Mouse (Mus musculus): ENCODE data around the gene Zfp275. TPM values are rescaled to one million over a fixed set of nuclear protein-coding genes. Genes with fewer than 3 reads are reported as not detected.
"Not testable (repeated sequence)": the region's sequence is repeated elsewhere in the genome, so short reads cannot be mapped to it uniquely, and the experiment has no call there.

Zfp275 gene
- polyA plus RNA-seq (2015; fragmentation: Nextera tagmentation; extraction: Ambion mirVana) = 17.2 and 17.7 TPM in 2 replicates

GRCm38 (mm10) chrX:73342483-73342895, at the start of gene Zfp275:
TSS of gene Zfp275 (plus strand) at chrX:73342621.
- Histone ChIP-seq H3K4me1 (no peaks in the 10 kb centered on the region), H3K9ac (peak within 1 kb of the TSS; percentile 44; the same call in 1 of the 2 replicates), H3K36me3 (no peaks in the 10 kb centered on the region), H3K4me2 (replicated peaks) (peak within 1 kb of the TSS; percentile 46), H3K4me3 (replicated peaks) (peak within 1 kb of the TSS; percentile 59), H3K27ac (replicated peaks) (peak within 1 kb of the TSS; percentile 73), H3K27me3 (peaks cover 6% of the 10 kb centered on the region; the same call in 1 of the 2 replicates), H3K9me3 (replicated peaks) (no peaks in the 10 kb centered on the region)
- ATAC-seq (ENCODE audit: insufficient number of reproducible peaks, low FRiP score, low TSS enrichment, low read depth) = peak; percentile 93
- 18% methylated on average over 34 of the region's 37 CpGs for WGBS

GRCm38 (mm10) chrX:73292876-73293275, 49.5 kb upstream of the Zfp275 start, which contains the start of the genes Xlr5a and Xlr5c:
TSS of gene Xlr5a (minus strand) at chrX:73292976.
TSS of gene Xlr5c (minus strand) at chrX:73292976.
- WGBS = 89% methylated on average over 15 of the region's 17 CpGs
- not testable (repeated sequence) for H3K27me3 ChIP-seq; H3K9ac ChIP-seq; H3K27ac ChIP-seq (replicated peaks); H3K4me3 ChIP-seq (replicated peaks); H3K9me3 ChIP-seq (replicated peaks); H3K4me2 ChIP-seq (replicated peaks); H3K36me3 ChIP-seq; H3K4me1 ChIP-seq; ATAC-seq (ENCODE audit: insufficient number of reproducible peaks, low FRiP score, low TSS enrichment, low read depth)

- ATAC-seq (ENCODE audit: insufficient number of reproducible peaks, low FRiP score, low TSS enrichment, low read depth); H3K27me3 ChIP-seq; H3K36me3 ChIP-seq; H3K27ac ChIP-seq (replicated peaks); H3K9ac ChIP-seq; H3K4me2 ChIP-seq (replicated peaks); H3K4me3 ChIP-seq (replicated peaks); H3K9me3 ChIP-seq (replicated peaks); H3K4me1 ChIP-seq: not testable (repeated sequence)
- 70% methylated on average over 10 of the region's 10 CpGs for WGBS
These were observed 46.7 kb upstream of the Zfp275 start for GRCm38 (mm10) chrX:73295745-73296144.

DNA sequence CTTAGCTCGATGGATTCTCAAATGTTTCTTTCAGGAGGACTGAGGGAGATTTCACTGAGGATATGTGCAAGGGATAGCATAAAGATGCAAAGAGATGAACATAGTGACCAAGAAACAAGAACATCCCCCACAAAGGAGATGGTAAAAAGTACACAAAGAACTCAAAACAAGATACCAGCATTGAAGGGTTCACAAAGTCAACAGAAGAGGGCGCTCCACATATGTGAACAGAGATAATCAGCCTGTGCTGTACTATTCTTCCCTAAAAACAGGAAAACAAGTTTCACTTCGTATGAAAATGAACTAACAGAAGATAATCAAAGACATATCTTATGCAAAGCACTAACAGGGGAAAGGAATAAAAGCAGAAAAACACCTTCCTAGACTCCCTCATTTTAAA, 29.9 kb upstream of the Zfp275 start:
- Histone ChIP-seq H3K27ac (replicated peaks) (no peak overlapping the region), H3K4me3 (replicated peaks) (no peak overlapping the region), H3K9ac (no peak overlapping the region), H3K27me3 (no peaks in the 10 kb centered on the region), H3K9me3 (replicated peaks) (no peaks in the 10 kb centered on the region), H3K4me2 (replicated peaks) (no peak overlapping the region), H3K4me1 (no peaks in the 10 kb centered on the region), H3K36me3 (no peaks in the 10 kb centered on the region)
- 44% methylated on average over 3 of the region's 3 CpGs for WGBS
- ATAC-seq (ENCODE audit: insufficient number of reproducible peaks, low FRiP score, low TSS enrichment, low read depth) = no peak

- Histone ChIP-seq H3K4me1 (no peaks in the 10 kb centered on the region), H3K9ac (no peak overlapping the region), H3K27ac (replicated peaks) (no peak overlapping the region), H3K36me3 (no peaks in the 10 kb centered on the region), H3K27me3 (no peaks in the 10 kb centered on the region), H3K9me3 (replicated peaks) (no peaks in the 10 kb centered on the region), H3K4me2 (replicated peaks) (no peak overlapping the region), H3K4me3 (replicated peaks) (no peak overlapping the region)
- 61% methylated on average over 3 of the region's 3 CpGs for WGBS
- no peak for ATAC-seq (ENCODE audit: insufficient number of reproducible peaks, low FRiP score, low TSS enrichment, low read depth)
These were observed 21.4 kb upstream of the Zfp275 start for GRCm38 (mm10) chrX:73321029-73321428.

DNA sequence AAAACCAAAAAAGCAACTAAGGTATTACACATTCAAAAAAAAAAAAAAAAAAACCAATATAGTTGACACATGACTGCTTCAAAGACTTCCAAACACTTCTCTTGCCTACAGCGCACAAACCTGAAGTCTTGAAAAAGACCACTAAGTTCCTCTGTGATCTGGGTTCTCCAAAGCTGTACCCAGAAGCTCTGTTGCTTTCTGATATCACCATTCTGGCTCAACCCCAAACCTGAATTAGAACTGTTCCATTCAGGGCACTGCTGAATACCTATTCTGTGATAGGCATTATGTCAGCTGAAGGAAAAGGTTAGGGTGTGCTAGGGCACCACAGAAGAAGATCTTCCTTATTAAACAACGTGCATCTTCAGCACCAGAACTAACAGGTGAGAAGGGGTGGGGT, 15.2 kb upstream of the Zfp275 start:
- H3K9me3 ChIP-seq (replicated peaks) = no peaks in the 10 kb centered on the region
- H3K27ac ChIP-seq (replicated peaks) = no peak overlapping the region
- H3K4me2 ChIP-seq (replicated peaks) = no peak overlapping the region
- no peaks in the 10 kb centered on the region for H3K4me1 ChIP-seq
- no peaks in the 10 kb centered on the region for H3K36me3 ChIP-seq
- ATAC-seq (ENCODE audit: insufficient number of reproducible peaks, low FRiP score, low TSS enrichment, low read depth) = no peak
- peaks cover 4% of the 10 kb centered on the region; the same call in 1 of the 2 replicates for H3K27me3 ChIP-seq
- H3K9ac ChIP-seq = no peak overlapping the region
- 74% methylated on average over 2 of the region's 2 CpGs for WGBS
- no peak overlapping the region for H3K4me3 ChIP-seq (replicated peaks)

GRCm38 (mm10) chrX:73333548-73333947, 8.9 kb upstream of the Zfp275 start:
- Histone ChIP-seq H3K36me3 (no peaks in the 10 kb centered on the region), H3K4me3 (replicated peaks) (no peak overlapping the region)

DNA sequence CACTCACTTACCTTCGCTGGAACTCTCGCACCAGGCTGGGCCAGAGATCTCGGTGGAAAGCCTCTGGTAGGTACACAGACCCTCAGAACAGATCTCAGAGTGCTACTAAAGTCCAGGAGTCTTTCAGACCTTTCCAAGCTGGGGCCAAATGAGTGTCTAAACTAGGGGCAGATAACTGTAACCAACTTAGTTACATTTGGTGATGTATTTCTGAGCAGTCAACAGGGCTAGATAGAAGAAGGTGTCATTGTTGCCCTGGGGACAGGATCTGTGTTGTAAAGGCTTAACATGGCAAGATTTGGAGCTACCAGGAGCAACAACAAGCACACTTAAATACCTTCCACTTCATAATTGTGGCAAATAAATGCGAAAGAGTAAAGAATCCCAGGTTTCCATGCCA, 5.7 kb upstream of the Zfp275 start, which contains the start of gene Gm45015:
Gm45015 (minus strand) TSS at position 101 of the 400 bp plus-strand sequence.
- no peaks in the 10 kb centered on the region for H3K4me1 ChIP-seq
- no peaks in the 10 kb centered on the region for H3K27me3 ChIP-seq
- H3K27ac ChIP-seq (replicated peaks) = no peak within 1 kb of the TSS
- no peak within 1 kb of the TSS for H3K4me3 ChIP-seq (replicated peaks)
- no peak within 1 kb of the TSS for H3K9ac ChIP-seq
- no peaks in the 10 kb centered on the region for H3K9me3 ChIP-seq (replicated peaks)
- ATAC-seq (ENCODE audit: insufficient number of reproducible peaks, low FRiP score, low TSS enrichment, low read depth) = no peak
- WGBS = 84% methylated on average over 4 of the region's 4 CpGs
- H3K36me3 ChIP-seq = no peaks in the 10 kb centered on the region
- H3K4me2 ChIP-seq (replicated peaks) = no peak within 1 kb of the TSS

More at GRCm38 (mm10) chrX:73333548-73333947, 8.9 kb upstream of the Zfp275 start:
- no peaks in the 10 kb centered on the region for H3K9me3 ChIP-seq (replicated peaks)
- H3K4me2 ChIP-seq (replicated peaks) = no peak overlapping the region
- ATAC-seq (ENCODE audit: insufficient number of reproducible peaks, low FRiP score, low TSS enrichment, low read depth) = no peak
- peaks cover 4% of the 10 kb centered on the region; the same call in 1 of the 2 replicates for H3K27me3 ChIP-seq
- no peak overlapping the region for H3K9ac ChIP-seq
- H3K27ac ChIP-seq (replicated peaks) = no peak overlapping the region
- no peaks in the 10 kb centered on the region for H3K4me1 ChIP-seq

DNA sequence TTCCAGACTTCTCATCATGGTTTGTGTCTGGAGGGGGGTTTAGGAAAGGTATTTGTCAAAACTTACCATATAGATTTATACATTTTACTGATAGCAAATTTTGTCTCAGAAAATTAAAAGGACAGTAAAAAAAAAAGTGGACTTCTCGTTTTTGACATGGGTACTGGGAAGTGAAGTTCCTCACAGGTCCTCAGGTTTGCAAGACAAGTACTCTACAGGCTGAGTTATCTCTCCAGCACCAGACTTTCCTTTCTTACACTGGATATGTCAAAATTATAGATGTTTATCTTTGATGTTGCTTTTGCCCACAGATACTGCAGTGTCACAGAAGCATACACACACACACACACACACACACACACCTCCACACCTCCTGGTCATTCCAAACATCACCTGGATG, 948 bp upstream of the Zfp275 start:
- WGBS = 41% methylated on average over 1 of the region's 1 CpGs
- Histone ChIP-seq H3K4me3 (replicated peaks) (no peak overlapping the region), H3K4me2 (replicated peaks) (no peak overlapping the region), H3K9ac (no peak overlapping the region), H3K9me3 (replicated peaks) (no peaks in the 10 kb centered on the region), H3K36me3 (no peaks in the 10 kb centered on the region), H3K4me1 (no peaks in the 10 kb centered on the region), H3K27me3 (peaks cover 6% of the 10 kb centered on the region; the same call in 1 of the 2 replicates), H3K27ac (replicated peaks) (no peak overlapping the region)
- no peak for ATAC-seq (ENCODE audit: insufficient number of reproducible peaks, low FRiP score, low TSS enrichment, low read depth)

DNA sequence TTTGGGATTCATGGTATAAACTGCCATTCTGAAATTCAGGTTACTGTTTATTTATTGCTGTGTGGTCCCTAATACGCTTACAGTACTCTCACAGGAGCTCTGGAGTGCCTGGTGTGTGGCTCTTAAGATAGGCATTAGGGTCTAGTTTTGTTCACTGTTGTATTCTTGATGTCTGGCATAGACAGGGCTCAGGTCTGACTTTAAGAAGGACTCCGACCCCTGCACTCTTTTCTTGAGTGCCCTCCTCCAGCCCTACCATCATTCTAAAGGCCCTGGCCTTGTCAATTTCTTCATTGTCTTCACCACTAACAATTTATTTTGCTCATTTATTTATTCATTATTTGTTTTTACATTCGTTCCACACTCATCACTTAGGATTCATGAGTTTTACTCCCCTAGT, 353 bp upstream of the Zfp275 start:
- WGBS = 40% methylated on average over 3 of the region's 3 CpGs
- H3K9me3 ChIP-seq (replicated peaks) = no peaks in the 10 kb centered on the region
- no peak overlapping the region for H3K27ac ChIP-seq (replicated peaks)
- H3K4me1 ChIP-seq = no peaks in the 10 kb centered on the region
- ATAC-seq (ENCODE audit: insufficient number of reproducible peaks, low FRiP score, low TSS enrichment, low read depth) = no peak
- H3K36me3 ChIP-seq = no peaks in the 10 kb centered on the region
- H3K9ac ChIP-seq = no peak overlapping the region
- H3K27me3 ChIP-seq = peaks cover 6% of the 10 kb centered on the region; the same call in 1 of the 2 replicates
- H3K4me2 ChIP-seq (replicated peaks) = peak overlapping the region; percentile 46
- H3K4me3 ChIP-seq (replicated peaks) = peak overlapping the region; percentile 59

GRCm38 (mm10) chrX:73342941-73343735, 717 bp downstream of the Zfp275 start:
- peaks cover 6% of the 10 kb centered on the region; the same call in 1 of the 2 replicates for H3K27me3 ChIP-seq
- peak overlapping the region; percentile 46 for H3K4me2 ChIP-seq (replicated peaks)
- H3K36me3 ChIP-seq = no peaks in the 10 kb centered on the region
- no peak for ATAC-seq (ENCODE audit: insufficient number of reproducible peaks, low FRiP score, low TSS enrichment, low read depth)
- H3K4me1 ChIP-seq = no peaks in the 10 kb centered on the region
- 21% methylated on average over 15 of the region's 15 CpGs for WGBS
- H3K4me3 ChIP-seq (replicated peaks) = peak overlapping the region; percentile 59
- peak overlapping the region; percentile 44; the same call in 1 of the 2 replicates for H3K9ac ChIP-seq
- H3K27ac ChIP-seq (replicated peaks) = peak overlapping the region; percentile 73
- no peaks in the 10 kb centered on the region for H3K9me3 ChIP-seq (replicated peaks)

All from embryonic facial prominence, embryonic 15.5 days (tissue).